Mouse (Mus musculus): ENCODE results near the gene Olfr1008. TPM values are rescaled to one million over a fixed set of nuclear protein-coding genes. Genes with fewer than 3 reads are reported as not detected.
"Not testable (repeated sequence)": the region's sequence is repeated elsewhere in the genome, so short reads cannot be mapped to it uniquely, and the experiment has no call there.

The Olfr1008 gene
- polyA plus RNA-seq (2012; rRNA removed) (not detected in 2 replicates), polyA plus RNA-seq (2014; fragmentation: Nextera tagmentation; extraction: Ambion mirVana) (not detected in 2 replicates)

GRCm38 (mm10) chr2:85689131-85689530, at the start of gene Olfr1008:
TSS of gene Olfr1008 (plus strand) at chr2:85689431.
- no peaks in the 10 kb centered on the region for H3K9me3 ChIP-seq (ENCODE audit: control insufficient read depth, low read length)
- H3K36me3 ChIP-seq (replicated peaks; ENCODE audit: control insufficient read depth, insufficient read depth, low read depth), result no peaks in the 10 kb centered on the region
- no peak within 1 kb of the TSS for H3K9ac ChIP-seq (replicated peaks)
- DNase-seq (ENCODE audit: low read depth in 3 of 3, low spot score in 3 of 3) (no peak), ATAC-seq (ENCODE audit: insufficient read depth) (no peak)
- no peak within 1 kb of the TSS for H3K4me2 ChIP-seq (ENCODE audit: low read depth)
- H3K27ac ChIP-seq, result no peak within 1 kb of the TSS
- no peaks in the 10 kb centered on the region for H3K27me3 ChIP-seq (ENCODE audit: control insufficient read depth, insufficient read depth, low read length)
- TF ChIP-seq EP300 (IDR thresholded peaks at IDR 0.05; ENCODE audit: low read depth) (no peak), CTCF (IDR thresholded peaks at IDR 0.05; ENCODE audit: low read depth) (no peak)
- no peak within 1 kb of the TSS for H3K4me3 ChIP-seq (ENCODE audit: insufficient read depth in 1 of 2, low read depth in 2 of 2, low read length in 2 of 2)
- no peaks in the 10 kb centered on the region for H3K4me1 ChIP-seq (replicated peaks; ENCODE audit: control insufficient read depth in 2 of 2, insufficient read depth in 2 of 2, low read length in 1 of 2)

DNA sequence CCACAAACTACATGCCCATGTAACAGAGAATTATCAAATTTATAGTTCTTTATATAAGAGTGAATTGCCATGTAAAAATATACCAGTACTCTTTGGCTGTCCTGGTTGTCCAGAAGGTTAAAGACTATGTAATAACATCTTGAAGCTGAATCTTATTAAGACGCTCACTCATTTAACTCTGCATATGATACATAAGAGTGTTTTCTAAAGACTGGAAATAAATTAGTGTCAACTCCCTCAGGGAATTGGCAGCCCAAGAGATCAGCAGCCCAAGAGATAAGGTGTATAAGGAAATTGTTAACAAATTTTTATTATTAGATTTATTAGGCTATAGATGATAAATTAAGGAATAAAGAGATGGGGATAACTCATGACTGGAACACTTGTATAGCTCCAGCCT, 38.6 kb upstream of the Olfr1008 start, which contains the start of gene Olfr1002:
Gene Olfr1002, minus strand, starts transcription at position 101 of the 400 bp plus-strand sequence.
- no peak for DNase-seq (ENCODE audit: low read depth in 3 of 3, low spot score in 3 of 3)
- no peak for ATAC-seq (ENCODE audit: insufficient read depth)
- no peaks in the 10 kb centered on the region for H3K36me3 ChIP-seq (replicated peaks; ENCODE audit: control insufficient read depth, insufficient read depth, low read depth)
- 69% methylated on average over 1 of the region's 1 CpGs for WGBS (ENCODE audit: insufficient replicate concordance)
- H3K27ac ChIP-seq, result no peak within 1 kb of the TSS
- H3K4me1 ChIP-seq (replicated peaks; ENCODE audit: control insufficient read depth in 2 of 2, insufficient read depth in 2 of 2, low read length in 1 of 2), result no peaks in the 10 kb centered on the region
- no peak within 1 kb of the TSS for H3K4me3 ChIP-seq (ENCODE audit: insufficient read depth in 1 of 2, low read depth in 2 of 2, low read length in 2 of 2)
- H3K4me2 ChIP-seq (ENCODE audit: low read depth), result no peak within 1 kb of the TSS
- TF ChIP-seq CTCF (IDR thresholded peaks at IDR 0.05; ENCODE audit: low read depth), result no peak
- no peak for TF ChIP-seq EP300 (IDR thresholded peaks at IDR 0.05; ENCODE audit: low read depth)
- H3K9ac ChIP-seq (replicated peaks), result no peak within 1 kb of the TSS
- H3K9me3 ChIP-seq (ENCODE audit: control insufficient read depth, low read length), result no peaks in the 10 kb centered on the region
- H3K27me3 ChIP-seq (ENCODE audit: control insufficient read depth, insufficient read depth, low read length), result no peaks in the 10 kb centered on the region

- H3K27ac ChIP-seq; H3K9me3 ChIP-seq (ENCODE audit: control insufficient read depth, low read length); H3K9ac ChIP-seq (replicated peaks); ATAC-seq (ENCODE audit: insufficient read depth); H3K4me2 ChIP-seq (ENCODE audit: low read depth); H3K36me3 ChIP-seq (replicated peaks; ENCODE audit: control insufficient read depth, insufficient read depth, low read depth); DNase-seq (ENCODE audit: low read depth in 3 of 3, low spot score in 3 of 3); H3K27me3 ChIP-seq (ENCODE audit: control insufficient read depth, insufficient read depth, low read length); H3K4me3 ChIP-seq (ENCODE audit: insufficient read depth in 1 of 2, low read depth in 2 of 2, low read length in 2 of 2); H3K4me1 ChIP-seq (replicated peaks; ENCODE audit: control insufficient read depth in 2 of 2, insufficient read depth in 2 of 2, low read length in 1 of 2): not testable (repeated sequence)
Observed at GRCm38 (mm10) chr2:85664355-85664754, 24.9 kb upstream of the Olfr1008 start, which contains the start of gene Olfr154. TSS of gene Olfr154 (minus strand) at chr2:85664455.

DNA sequence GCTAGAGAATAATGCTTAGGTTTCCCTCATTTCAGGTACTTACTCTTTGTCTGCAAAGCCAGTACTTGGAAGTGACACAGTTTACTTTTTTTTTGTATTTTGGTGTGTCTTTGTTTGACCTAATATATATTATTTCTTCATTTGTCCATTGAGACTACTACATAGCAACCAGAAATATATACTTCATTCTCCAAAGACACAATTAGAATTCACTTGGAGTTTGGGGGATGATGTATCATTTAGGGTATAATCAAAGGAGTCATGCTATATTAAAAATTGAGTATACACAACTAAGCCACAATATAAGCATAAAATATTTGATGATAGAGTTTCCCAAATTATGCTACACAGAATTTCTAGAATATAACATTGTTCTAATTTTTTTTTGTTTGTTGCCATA, 10.6 kb upstream of the Olfr1008 start, which contains the start of gene Olfr1006:
Gene Olfr1006, minus strand, starts transcription at position 101 of the 400 bp plus-strand sequence.
- no peaks in the 10 kb centered on the region for H3K4me1 ChIP-seq (replicated peaks; ENCODE audit: control insufficient read depth in 2 of 2, insufficient read depth in 2 of 2, low read length in 1 of 2)
- H3K27ac ChIP-seq, result no peak within 1 kb of the TSS
- no peaks in the 10 kb centered on the region for H3K27me3 ChIP-seq (ENCODE audit: control insufficient read depth, insufficient read depth, low read length)
- DNase-seq (ENCODE audit: low read depth in 3 of 3, low spot score in 3 of 3) (no peak), ATAC-seq (ENCODE audit: insufficient read depth) (no peak)
- TF ChIP-seq EP300 (IDR thresholded peaks at IDR 0.05; ENCODE audit: low read depth), result no peak
- TF ChIP-seq CTCF (IDR thresholded peaks at IDR 0.05; ENCODE audit: low read depth), result no peak
- no peak within 1 kb of the TSS for H3K4me2 ChIP-seq (ENCODE audit: low read depth)
- H3K36me3 ChIP-seq (replicated peaks; ENCODE audit: control insufficient read depth, insufficient read depth, low read depth), result no peaks in the 10 kb centered on the region
- no peak within 1 kb of the TSS for H3K4me3 ChIP-seq (ENCODE audit: insufficient read depth in 1 of 2, low read depth in 2 of 2, low read length in 2 of 2)
- no peak within 1 kb of the TSS for H3K9ac ChIP-seq (replicated peaks)
- no peaks in the 10 kb centered on the region for H3K9me3 ChIP-seq (ENCODE audit: control insufficient read depth, low read length)

- not testable (repeated sequence) for H3K4me3 ChIP-seq (ENCODE audit: insufficient read depth in 1 of 2, low read depth in 2 of 2, low read length in 2 of 2); H3K9ac ChIP-seq (replicated peaks); ATAC-seq (ENCODE audit: insufficient read depth); H3K27me3 ChIP-seq (ENCODE audit: control insufficient read depth, insufficient read depth, low read length); H3K4me1 ChIP-seq (replicated peaks; ENCODE audit: control insufficient read depth in 2 of 2, insufficient read depth in 2 of 2, low read length in 1 of 2); H3K9me3 ChIP-seq (ENCODE audit: control insufficient read depth, low read length); H3K4me2 ChIP-seq (ENCODE audit: low read depth); H3K36me3 ChIP-seq (replicated peaks; ENCODE audit: control insufficient read depth, insufficient read depth, low read depth); H3K27ac ChIP-seq; DNase-seq (ENCODE audit: low read depth in 3 of 3, low spot score in 3 of 3)
- 37% methylated on average over 2 of the region's 2 CpGs for WGBS (ENCODE audit: insufficient replicate concordance)
Observed at GRCm38 (mm10) chr2:85710680-85711079, 21.4 kb downstream of the Olfr1008 start.

- Histone ChIP-seq H3K9ac (replicated peaks) (no peak overlapping the region), H3K27ac (no peak overlapping the region), H3K36me3 (replicated peaks; ENCODE audit: control insufficient read depth, insufficient read depth, low read depth) (no peaks in the 10 kb centered on the region), H3K4me2 (ENCODE audit: low read depth) (no peak overlapping the region), H3K4me1 (replicated peaks; ENCODE audit: control insufficient read depth in 2 of 2, insufficient read depth in 2 of 2, low read length in 1 of 2) (no peaks in the 10 kb centered on the region), H3K27me3 (ENCODE audit: control insufficient read depth, insufficient read depth, low read length) (no peaks in the 10 kb centered on the region), H3K9me3 (ENCODE audit: control insufficient read depth, low read length) (no peaks in the 10 kb centered on the region), H3K4me3 (ENCODE audit: insufficient read depth in 1 of 2, low read depth in 2 of 2, low read length in 2 of 2) (no peak overlapping the region)
- TF ChIP-seq CTCF (IDR thresholded peaks at IDR 0.05; ENCODE audit: low read depth), result no peak
- TF ChIP-seq EP300 (IDR thresholded peaks at IDR 0.05; ENCODE audit: low read depth), result no peak
- ATAC-seq (ENCODE audit: insufficient read depth) (no peak), DNase-seq (ENCODE audit: low read depth in 3 of 3, low spot score in 3 of 3) (no peak)
- 20% methylated on average over 1 of the region's 1 CpGs for WGBS (ENCODE audit: insufficient replicate concordance)
Observed at GRCm38 (mm10) chr2:85711159-85711558, 21.9 kb downstream of the Olfr1008 start.

All from liver, embryonic 14.5 days (tissue).